Comparison of ENCODE assay signal across 9 mouse cellular contexts in genomic region chr19:53532021-53532420, GRCm38 (mm10). TPM values are rescaled to one million over a fixed set of nuclear protein-coding genes. Genes with fewer than 3 reads are reported as not detected.
A peak's percentile ranks its signal among the peaks of the same experiment; 100 is the strongest.
DNase-seq lines count a peak whose midpoint lies in the region; ATAC-seq and TF ChIP-seq lines count a peak whose summit lies in the region.
"Had no signal": no experiment of that assay in that cellular context is flagged by ENCODE, and none has a peak within 500 bp of the region (broad histone marks: within the 10 kb centered on the region; RNA-seq: fewer than 3 reads in every experiment).

No protein-coding gene starts in this region.

- H3K4me1 ChIP-seq in heart, embryonic 14.5 days (ENCODE audit: control insufficient read depth in 2 of 2, insufficient read depth in 2 of 2, low read length in 2 of 2), result peaks cover 29% of the 10 kb centered on the region in 2 experiments

- H3K4me2 ChIP-seq in heart, embryonic 14.5 days (ENCODE audit: low read length), result peak overlapping the region; percentile 95

- H3K36me3 ChIP-seq in heart, embryonic 14.5 days (ENCODE audit: control insufficient read depth, insufficient read depth, low read length), result peaks cover 28% of the 10 kb centered on the region

- peak overlapping the region; percentile 80 for H3K4me3 ChIP-seq in layer of hippocampus, adult 2 months
- H3K4me3 ChIP-seq in heart, embryonic 14.5 days (ENCODE audit: control insufficient read depth in 1 of 2, insufficient read depth in 1 of 2, low read depth in 1 of 2, low read length in 2 of 2), result no peak overlapping the region

- H3K9me3 ChIP-seq in heart, embryonic 14.5 days (ENCODE audit: control insufficient read depth, low read length), result no peaks in the 10 kb centered on the region

- intact Hi-C loops in left cerebral cortex, postnatal 10 days (cut with DNase I), result loop anchor here (5.0 kb wide), 1 partner anchor 140 kb away; the partner anchor contains the start of gene Smndc1

- H3K27ac ChIP-seq in layer of hippocampus, adult 2 months, result 0 out of 2 replicates have a peak overlapping the region, but pooled peaks have one; percentile 12
- peak overlapping the region in 1 of 2 experiments; percentile 30; a peak in 2 of 4 replicates for H3K27ac ChIP-seq in heart, embryonic 14.5 days (replicated peaks in 1 of 2; ENCODE audit: control insufficient read depth in 1 of 2, insufficient read depth in 1 of 2, low read depth in 2 of 2, low read length in 2 of 2)

- no peak for DNase-seq in layer of hippocampus, adult 2 months (ENCODE audit: low spot score in 2 of 2)
- DNase-seq in layer of hippocampus, postnatal 10 days (ENCODE audit: low spot score in 2 of 2), result no peak
- peak; percentile 92 for DNase-seq in Muller cell, postnatal 12 days (ENCODE audit: inconsistent ontology term)
- peak; percentile 80 to 83 for DNase-seq in adrenal gland, postnatal 36 days
- DNase-seq in left cerebral cortex, postnatal 10 days (ENCODE audit: extremely low spot score in 1 of 2, low spot score in 2 of 2), result no peak
- DNase-seq in layer of hippocampus, adult 9-11 months, result no peak
- no peak for DNase-seq in layer of hippocampus, postnatal 36 days
- DNase-seq: gastrocnemius, postnatal 25 days had no signal

- H3K9ac ChIP-seq in heart, embryonic 14.5 days (ENCODE audit: low read length), result no peak overlapping the region

- WGBS in heart, embryonic 14.5 days, result 16% methylated on average over 6 of the region's 6 CpGs

- no peak for TF ChIP-seq CTCF in layer of hippocampus, adult 2 months (conservative IDR thresholded peaks at IDR 0.05)

- no peak for ATAC-seq in heart, embryonic 14.5 days (ENCODE audit: insufficient number of reproducible peaks, insufficient read depth, low FRiP score, low read depth)

- H3K27me3 ChIP-seq in heart, embryonic 14.5 days (ENCODE audit: control insufficient read depth, insufficient read depth, low read length), result no peaks in the 10 kb centered on the region

RNA-seq across cellular contexts. Expression of gene Dusp5, which starts 3.1 kb away (rescaled TPM):
- 10 to 100 TPM; 20.5 to 24.5 TPM for total RNA-seq in layer of hippocampus, adult 2 months (2021)
- total RNA-seq in layer of hippocampus, postnatal 10 days (2021), result 10 to 100 TPM in 1 of 2 experiments, 1 to 10 TPM in 1; 9.3 to 10.1 TPM
- 10 to 100 TPM; 16.1 to 29.8 TPM for total RNA-seq in adrenal gland, postnatal 36 days (2021)
- polyA plus RNA-seq in heart, embryonic 14.5 days (2014; fragmentation: Nextera tagmentation; extraction: Ambion mirVana), result 6.7 and 7.4 TPM in 2 replicates
- total RNA-seq in left cerebral cortex, postnatal 10 days (2021), result 1 to 10 TPM; 5.4 to 5.5 TPM
- 10 to 100 TPM; 23.6 to 27.0 TPM for total RNA-seq in layer of hippocampus, postnatal 36 days (2021)

RNA-seq across cellular contexts. Expression of gene Nutf2-ps1, which starts 56.8 kb away (rescaled TPM):
- total RNA-seq in layer of hippocampus, adult 2 months (2021), result 10 to 100 TPM; 23.6 to 36.0 TPM
- total RNA-seq in layer of hippocampus, postnatal 10 days (2021), result 10 to 100 TPM; 53.4 to 65.1 TPM
- 10 to 100 TPM; 74.1 to 79.8 TPM for total RNA-seq in adrenal gland, postnatal 36 days (2021)
- polyA plus RNA-seq in heart, embryonic 14.5 days (2014; fragmentation: Nextera tagmentation; extraction: Ambion mirVana), result 276 and 280 TPM in 2 replicates
- total RNA-seq in left cerebral cortex, postnatal 10 days (2021), result 10 to 100 TPM; 53.6 to 63.8 TPM
- 10 to 100 TPM; 38.5 to 45.8 TPM for total RNA-seq in layer of hippocampus, postnatal 36 days (2021)

Comparison
In these comparisons a context has a peak if more than half of its experiments do, and no peak if none do; other contexts are left out.
1. DNase-seq: peak in Muller cell, postnatal 12 days (single experiment) and adrenal gland, postnatal 36 days (2 of 2); none in layer of hippocampus, adult 2 months (0 of 2), layer of hippocampus, postnatal 10 days (0 of 2), left cerebral cortex, postnatal 10 days (0 of 2), layer of hippocampus, adult 9-11 months (single experiment) and layer of hippocampus, postnatal 36 days (0 of 2).